Mouse (Mus musculus): ENCODE measurements around the gene Coro1c. TPM values are rescaled to one million over a fixed set of nuclear protein-coding genes. Genes with fewer than 3 reads are reported as not detected.

The Coro1c gene
- polyA plus RNA-seq, 1 experiment: 194 TPM

GRCm38 (mm10) chr5:113930648-113931609 lies 22.4 kb upstream of the Coro1c start:
- H3K27ac ChIP-seq (ENCODE audit: insufficient read depth, low read depth, low read length): peak overlapping the region; percentile 74
- TF ChIP-seq CTCF (IDR thresholded peaks at IDR 0.05; ENCODE audit: low read depth, low read length): no peak
- TF ChIP-seq POLR2A (IDR thresholded peaks at IDR 0.05; ENCODE audit: borderline replicate concordance, low read depth, low read length): no peak
- H3K4me3 ChIP-seq (ENCODE audit: insufficient read depth, low read length): peak overlapping the region; percentile 33
- H3K4me1 ChIP-seq (ENCODE audit: control insufficient read depth, insufficient read depth, low read length): peaks cover 12% of the 10 kb centered on the region

GRCm38 (mm10) chr5:113929950-113930647 lies 21.5 kb upstream of the Coro1c start:
- H3K4me3 ChIP-seq (ENCODE audit: insufficient read depth, low read length): no peak overlapping the region
- peak overlapping the region; percentile 74 for H3K27ac ChIP-seq (ENCODE audit: insufficient read depth, low read depth, low read length)
- no peak for TF ChIP-seq POLR2A (IDR thresholded peaks at IDR 0.05; ENCODE audit: borderline replicate concordance, low read depth, low read length)
- H3K4me1 ChIP-seq (ENCODE audit: control insufficient read depth, insufficient read depth, low read length): peaks cover 12% of the 10 kb centered on the region

GRCm38 (mm10) chr5:113929526-113929925 lies 21.0 kb upstream of the Coro1c start:
- peak overlapping the region; percentile 74 for H3K27ac ChIP-seq (ENCODE audit: insufficient read depth, low read depth, low read length)
- H3K4me3 ChIP-seq (ENCODE audit: insufficient read depth, low read length): no peak overlapping the region
- peaks cover 12% of the 10 kb centered on the region for H3K4me1 ChIP-seq (ENCODE audit: control insufficient read depth, insufficient read depth, low read length)
- TF ChIP-seq CTCF (IDR thresholded peaks at IDR 0.05; ENCODE audit: low read depth, low read length) (no peak), POLR2A (IDR thresholded peaks at IDR 0.05; ENCODE audit: borderline replicate concordance, low read depth, low read length) (no peak)

- peaks cover 11% of the 10 kb centered on the region for H3K4me1 ChIP-seq (ENCODE audit: control insufficient read depth, insufficient read depth, low read length)
- H3K4me3 ChIP-seq (ENCODE audit: insufficient read depth, low read length): no peak overlapping the region
- H3K27ac ChIP-seq (ENCODE audit: insufficient read depth, low read depth, low read length): no peak overlapping the region
- TF ChIP-seq CTCF (IDR thresholded peaks at IDR 0.05; ENCODE audit: low read depth, low read length) (no peak), POLR2A (IDR thresholded peaks at IDR 0.05; ENCODE audit: borderline replicate concordance, low read depth, low read length) (no peak)
These were observed 16.1 kb upstream of the Coro1c start for GRCm38 (mm10) chr5:113924608-113925007.

- TF ChIP-seq POLR2A (IDR thresholded peaks at IDR 0.05; ENCODE audit: borderline replicate concordance, low read depth, low read length) (no peak), CTCF (IDR thresholded peaks at IDR 0.05; ENCODE audit: low read depth, low read length) (no peak)
- H3K4me1 ChIP-seq (ENCODE audit: control insufficient read depth, insufficient read depth, low read length): peaks cover 34% of the 10 kb centered on the region
These were observed 13.0 kb upstream of the Coro1c start for GRCm38 (mm10) chr5:113921310-113922166.

GRCm38 (mm10) chr5:113919060-113919459 lies 10.5 kb upstream of the Coro1c start:
- TF ChIP-seq CTCF (IDR thresholded peaks at IDR 0.05; ENCODE audit: low read depth, low read length) (no peak), POLR2A (IDR thresholded peaks at IDR 0.05; ENCODE audit: borderline replicate concordance, low read depth, low read length) (no peak)
- Histone ChIP-seq H3K27ac (ENCODE audit: insufficient read depth, low read depth, low read length) (peak overlapping the region; percentile 99), H3K4me1 (ENCODE audit: control insufficient read depth, insufficient read depth, low read length) (peaks cover 34% of the 10 kb centered on the region)

More at GRCm38 (mm10) chr5:113921310-113922166, 13.0 kb upstream of the Coro1c start:
- no peak overlapping the region for H3K27ac ChIP-seq (ENCODE audit: insufficient read depth, low read depth, low read length)
- H3K4me3 ChIP-seq (ENCODE audit: insufficient read depth, low read length): no peak overlapping the region

GRCm38 (mm10) chr5:113918654-113919053 lies 10.1 kb upstream of the Coro1c start:
- TF ChIP-seq POLR2A (IDR thresholded peaks at IDR 0.05; ENCODE audit: borderline replicate concordance, low read depth, low read length) (no peak), CTCF (IDR thresholded peaks at IDR 0.05; ENCODE audit: low read depth, low read length) (no peak)
- Histone ChIP-seq H3K27ac (ENCODE audit: insufficient read depth, low read depth, low read length) (peak overlapping the region; percentile 99), H3K4me1 (ENCODE audit: control insufficient read depth, insufficient read depth, low read length) (peaks cover 34% of the 10 kb centered on the region), H3K4me3 (ENCODE audit: insufficient read depth, low read length) (peak overlapping the region; percentile 16; the same call in 1 of the 2 replicates)

More at GRCm38 (mm10) chr5:113919060-113919459, 10.5 kb upstream of the Coro1c start:
- no peak overlapping the region for H3K4me3 ChIP-seq (ENCODE audit: insufficient read depth, low read length)

- Histone ChIP-seq H3K4me3 (ENCODE audit: insufficient read depth, low read length) (no peak overlapping the region), H3K27ac (ENCODE audit: insufficient read depth, low read depth, low read length) (peak overlapping the region; percentile 84), H3K4me1 (ENCODE audit: control insufficient read depth, insufficient read depth, low read length) (peaks cover 23% of the 10 kb centered on the region)
- TF ChIP-seq POLR2A (IDR thresholded peaks at IDR 0.05; ENCODE audit: borderline replicate concordance, low read depth, low read length): no peak
These were observed 2.1 kb upstream of the Coro1c start for GRCm38 (mm10) chr5:113910705-113911104.

- TF ChIP-seq POLR2A (IDR thresholded peaks at IDR 0.05; ENCODE audit: borderline replicate concordance, low read depth, low read length) (no peak), CTCF (IDR thresholded peaks at IDR 0.05; ENCODE audit: low read depth, low read length) (no peak)
- H3K4me3 ChIP-seq (ENCODE audit: insufficient read depth, low read length): peak overlapping the region; percentile 46
- H3K27ac ChIP-seq (ENCODE audit: insufficient read depth, low read depth, low read length): peak overlapping the region; percentile 84
- H3K4me1 ChIP-seq (ENCODE audit: control insufficient read depth, insufficient read depth, low read length): peaks cover 28% of the 10 kb centered on the region
These were observed 1.6 kb upstream of the Coro1c start for GRCm38 (mm10) chr5:113910065-113910701.

Data from bone marrow macrophage, adult 2 months (primary cell).